In genomic region chr10:3740504-3741388, GRCm38 (mm10) we compare ENCODE assay signal across 7 mouse cellular contexts. TPM values are rescaled to one million over a fixed set of nuclear protein-coding genes. Genes with fewer than 3 reads are reported as not detected.
DNase-seq lines count a peak whose midpoint lies in the region; ATAC-seq and TF ChIP-seq lines count a peak whose summit lies in the region.

No protein-coding gene starts in this region.

- DNase-seq in R1 (ENCODE audit: low read depth, low spot score), result peak; percentile 84
- DNase-seq in cerebellum, adult 2 months, result peak; percentile 20 to 32
- peak; percentile 82 for DNase-seq in forelimb bud, embryonic 11.5 days (ENCODE audit: low read depth, low spot score)
- peak; percentile 75 for DNase-seq in hindbrain, embryonic 11.5 days (ENCODE audit: low spot score)
- DNase-seq in layer of hippocampus, postnatal 36 days, result peak; percentile 20 to 29
- DNase-seq in lung, postnatal 36 days, result peak; percentile 72
- DNase-seq in right cerebral cortex, adult 18-20 months, result peak; percentile 21

- under 1% methylated on average over 35 of the region's 47 CpGs for WGBS in cerebellum, adult 2 months
- WGBS in hindbrain, embryonic 11.5 days, result under 1% methylated on average over 33 of the region's 47 CpGs

- H3K4me2 ChIP-seq in hindbrain, embryonic 11.5 days (replicated peaks; ENCODE audit: low read depth, low read length), result peak overlapping the region; percentile 97

- peak overlapping the region; percentile 51; the same call in 1 of the 2 replicates for H3K27ac ChIP-seq in cerebellum, adult 2 months (ENCODE audit: insufficient read depth, low read length)
- peak overlapping the region; percentile 70 for H3K27ac ChIP-seq in hindbrain, embryonic 11.5 days (ENCODE audit: low read depth, low read length)

- ATAC-seq in hindbrain, embryonic 11.5 days (ENCODE audit: low FRiP score), result peak; percentile 86

- H3K4me3 ChIP-seq in cerebellum, adult 2 months (replicated peaks; ENCODE audit: insufficient read depth, low read depth, low read length), result peak overlapping the region; percentile 53
- H3K4me3 ChIP-seq in hindbrain, embryonic 11.5 days (ENCODE audit: low read depth, low read length), result peak overlapping the region; percentile 61

- peaks cover 1% of the 10 kb centered on the region; the same call in 1 of the 2 replicates for H3K27me3 ChIP-seq in cerebellum, adult 2 months (ENCODE audit: control insufficient read depth, insufficient read depth, low read length)
- no peaks in the 10 kb centered on the region for H3K27me3 ChIP-seq in hindbrain, embryonic 11.5 days (ENCODE audit: control insufficient read depth, insufficient read depth, low read length)

- TF ChIP-seq CTCF in cerebellum, adult 2 months (IDR thresholded peaks at IDR 0.05; ENCODE audit: borderline replicate concordance, insufficient read depth, low read depth, low read length), result peak; percentile 50

- H3K9me3 ChIP-seq in hindbrain, embryonic 11.5 days (ENCODE audit: control insufficient read depth, low read length), result no peaks in the 10 kb centered on the region

- H3K4me1 ChIP-seq in cerebellum, adult 2 months (ENCODE audit: control insufficient read depth, insufficient read depth, low read length), result 0 out of 2 replicates have a peak, but pooled peaks cover 2% of the 10 kb centered on the region
- H3K4me1 ChIP-seq in hindbrain, embryonic 11.5 days (replicated peaks; ENCODE audit: control insufficient read depth, insufficient read depth, low read length), result no peaks in the 10 kb centered on the region

- no peak for TF ChIP-seq POLR2A in cerebellum, adult 2 months (IDR thresholded peaks at IDR 0.05; ENCODE audit: borderline replicate concordance, insufficient read depth, low read length)

- H3K9ac ChIP-seq in hindbrain, embryonic 11.5 days (ENCODE audit: low read depth, low read length), result peak overlapping the region; percentile 68

- H3K36me3 ChIP-seq in hindbrain, embryonic 11.5 days (ENCODE audit: control insufficient read depth, insufficient read depth, low read length), result no peaks in the 10 kb centered on the region

RNA-seq across cellular contexts. Expression of gene Plekhg1, which starts 0.6 kb away (rescaled TPM):
- 9.0 and 9.5 TPM in 2 replicates for polyA plus RNA-seq in cerebellum, adult 2 months (2012; rRNA removed)
- 12.3 and 12.6 TPM in 2 replicates for polyA plus RNA-seq in hindbrain, embryonic 11.5 days (2014; fragmentation: Nextera tagmentation; extraction: Ambion mirVana)
- 10 to 100 TPM; 17.7 to 20.2 TPM for total RNA-seq in layer of hippocampus, postnatal 36 days (2021)

Comparison
In these comparisons a context has a peak if more than half of its experiments do, and no peak if none do; other contexts are left out.
1. Peak in every context shown above with its lines: DNase-seq, ATAC-seq, H3K4me3 ChIP-seq and H3K27ac ChIP-seq.
2. DNase-seq: peak in every context shown above with its lines; median percentile 84 in R1; 82 in forelimb bud, embryonic 11.5 days; 75 in hindbrain, embryonic 11.5 days; 72 in lung, postnatal 36 days; 26 in cerebellum, adult 2 months; 24 in layer of hippocampus, postnatal 36 days; 21 in right cerebral cortex, adult 18-20 months.